Mouse (Mus musculus): ENCODE measurements around the gene Ank. TPM values are rescaled to one million over a fixed set of nuclear protein-coding genes. Genes with fewer than 3 reads are reported as not detected.

Gene Ank
- polyA plus RNA-seq, 1 experiment from 2014 or later, result 5.7 TPM

DNA sequence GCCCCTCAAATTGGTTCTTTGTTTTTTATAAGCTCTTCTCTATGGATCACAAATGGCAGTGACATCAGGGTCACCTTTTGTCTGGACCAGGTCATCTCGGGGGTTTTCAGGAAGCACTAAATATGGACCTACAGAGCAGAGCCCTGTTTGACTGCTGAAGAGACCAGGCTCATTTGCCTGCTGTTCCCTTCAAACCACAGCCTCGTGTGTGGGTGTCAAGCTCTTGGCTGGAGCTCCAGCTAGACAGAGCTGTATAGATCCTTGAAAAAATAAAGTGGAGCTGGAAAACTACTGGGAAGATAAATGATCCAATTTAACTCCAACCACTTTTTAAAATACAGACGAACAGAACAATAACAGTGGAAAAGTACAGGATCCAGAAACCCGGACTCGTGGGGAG lies 70.3 kb downstream of the Ank start:
- no peaks in the 10 kb centered on the region for H3K36me3 ChIP-seq (ENCODE audit: control insufficient read depth, insufficient read depth, low read length)
- H3K9me3 ChIP-seq (ENCODE audit: control insufficient read depth, low read length), result no peaks in the 10 kb centered on the region
- H3K27me3 ChIP-seq (ENCODE audit: control insufficient read depth, insufficient read depth, low read depth, low read length), result no peaks in the 10 kb centered on the region
- H3K4me2 ChIP-seq (ENCODE audit: low read depth, low read length), result no peak overlapping the region
- H3K4me3 ChIP-seq (ENCODE audit: low read length), result no peak overlapping the region
- ATAC-seq (ENCODE audit: low read depth), result no peak
- WGBS, result 33% methylated on average over 5 of the region's 5 CpGs
- peaks cover 17% of the 10 kb centered on the region for H3K4me1 ChIP-seq (replicated peaks; ENCODE audit: control insufficient read depth, insufficient read depth, low read length)
- no peak overlapping the region for H3K27ac ChIP-seq (ENCODE audit: low read length)
- no peak overlapping the region for H3K9ac ChIP-seq (ENCODE audit: low read length)

GRCm38 (mm10) chr15:27537519-27538223 lies 71.2 kb downstream of the Ank start:
- Histone ChIP-seq H3K9me3 (ENCODE audit: control insufficient read depth, low read length) (no peaks in the 10 kb centered on the region), H3K27ac (ENCODE audit: low read length) (no peak overlapping the region), H3K27me3 (ENCODE audit: control insufficient read depth, insufficient read depth, low read depth, low read length) (no peaks in the 10 kb centered on the region), H3K9ac (ENCODE audit: low read length) (no peak overlapping the region), H3K36me3 (ENCODE audit: control insufficient read depth, insufficient read depth, low read length) (no peaks in the 10 kb centered on the region), H3K4me3 (ENCODE audit: low read length) (no peak overlapping the region), H3K4me2 (ENCODE audit: low read depth, low read length) (no peak overlapping the region), H3K4me1 (replicated peaks; ENCODE audit: control insufficient read depth, insufficient read depth, low read length) (peaks cover 17% of the 10 kb centered on the region)
- ATAC-seq (ENCODE audit: low read depth), result peak; percentile 67
- 50% methylated on average over 4 of the region's 4 CpGs for WGBS

- H3K9me3 ChIP-seq (ENCODE audit: control insufficient read depth, low read length), result no peaks in the 10 kb centered on the region
- H3K4me1 ChIP-seq (replicated peaks; ENCODE audit: control insufficient read depth, insufficient read depth, low read length), result peaks cover 17% of the 10 kb centered on the region
- no peak for ATAC-seq (ENCODE audit: low read depth)
- no peaks in the 10 kb centered on the region for H3K27me3 ChIP-seq (ENCODE audit: control insufficient read depth, insufficient read depth, low read depth, low read length)
- no peak overlapping the region for H3K4me3 ChIP-seq (ENCODE audit: low read length)
- no peak overlapping the region for H3K4me2 ChIP-seq (ENCODE audit: low read depth, low read length)
- no peak overlapping the region for H3K27ac ChIP-seq (ENCODE audit: low read length)
- WGBS, result 86% methylated on average over 9 of the region's 9 CpGs
- no peak overlapping the region for H3K9ac ChIP-seq (ENCODE audit: low read length)
- no peaks in the 10 kb centered on the region for H3K36me3 ChIP-seq (ENCODE audit: control insufficient read depth, insufficient read depth, low read length)
These were observed 73.3 kb downstream of the Ank start for GRCm38 (mm10) chr15:27539745-27540144.

DNA sequence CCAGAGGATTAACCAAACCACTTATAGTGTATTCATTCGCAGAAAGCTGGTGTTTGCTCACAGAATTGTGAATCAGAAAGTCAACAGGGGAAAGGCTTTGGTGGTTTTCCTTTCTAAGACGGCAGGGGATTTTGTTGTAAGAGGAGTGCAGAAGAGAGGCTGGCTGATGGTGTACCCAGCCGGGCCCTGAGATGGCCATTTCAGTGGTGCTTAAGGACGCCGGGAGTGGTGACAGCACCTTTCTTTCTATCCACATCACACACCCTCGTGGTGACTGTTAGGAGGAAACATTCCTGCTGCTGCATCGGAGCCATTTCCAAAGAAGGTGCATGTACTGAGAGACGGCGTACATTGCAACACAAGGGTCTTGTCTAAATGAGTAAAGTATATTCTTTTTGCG lies 78.7 kb downstream of the Ank start:
- H3K27ac ChIP-seq (ENCODE audit: low read length), result peak overlapping the region; percentile 29; the same call in 1 of the 2 replicates
- ATAC-seq (ENCODE audit: low read depth), result peak; percentile 59; the same call in 1 of the 2 replicates
- 66% methylated on average over 10 of the region's 10 CpGs for WGBS
- peaks cover 11% of the 10 kb centered on the region for H3K4me1 ChIP-seq (replicated peaks; ENCODE audit: control insufficient read depth, insufficient read depth, low read length)
- H3K4me2 ChIP-seq (ENCODE audit: low read depth, low read length), result no peak overlapping the region
- H3K4me3 ChIP-seq (ENCODE audit: low read length), result no peak overlapping the region
- H3K36me3 ChIP-seq (ENCODE audit: control insufficient read depth, insufficient read depth, low read length), result no peaks in the 10 kb centered on the region
- no peaks in the 10 kb centered on the region for H3K27me3 ChIP-seq (ENCODE audit: control insufficient read depth, insufficient read depth, low read depth, low read length)
- H3K9ac ChIP-seq (ENCODE audit: low read length), result no peak overlapping the region
- no peaks in the 10 kb centered on the region for H3K9me3 ChIP-seq (ENCODE audit: control insufficient read depth, low read length)

DNA sequence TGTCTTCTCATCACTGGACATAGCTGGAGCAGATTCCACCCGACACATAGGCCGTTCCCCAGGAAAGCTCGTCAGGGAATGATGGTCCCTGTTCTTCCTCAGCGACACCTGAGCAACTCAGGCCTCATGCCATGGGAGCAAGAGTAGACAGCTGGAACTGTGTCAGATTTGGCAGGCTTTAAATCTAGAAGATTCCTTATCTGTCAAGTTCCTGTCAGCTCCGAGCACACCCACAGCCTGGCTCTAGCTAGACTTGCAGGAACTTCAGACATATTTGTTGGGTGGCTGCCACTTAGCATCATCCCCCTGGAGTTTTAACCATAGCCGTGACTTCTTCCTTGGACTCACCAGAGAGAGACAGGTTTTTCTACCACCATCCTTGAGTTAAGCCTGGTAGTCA lies 81.6 kb downstream of the Ank start:
- H3K4me1 ChIP-seq (replicated peaks; ENCODE audit: control insufficient read depth, insufficient read depth, low read length), result peaks cover 11% of the 10 kb centered on the region
- no peaks in the 10 kb centered on the region for H3K9me3 ChIP-seq (ENCODE audit: control insufficient read depth, low read length)
- no peak overlapping the region for H3K9ac ChIP-seq (ENCODE audit: low read length)
- no peak overlapping the region for H3K4me2 ChIP-seq (ENCODE audit: low read depth, low read length)
- H3K27me3 ChIP-seq (ENCODE audit: control insufficient read depth, insufficient read depth, low read depth, low read length), result no peaks in the 10 kb centered on the region
- no peaks in the 10 kb centered on the region for H3K36me3 ChIP-seq (ENCODE audit: control insufficient read depth, insufficient read depth, low read length)
- 67% methylated on average over 6 of the region's 6 CpGs for WGBS
- no peak overlapping the region for H3K4me3 ChIP-seq (ENCODE audit: low read length)
- no peak for ATAC-seq (ENCODE audit: low read depth)
- H3K27ac ChIP-seq (ENCODE audit: low read length), result no peak overlapping the region

GRCm38 (mm10) chr15:27549071-27549470 lies 82.6 kb downstream of the Ank start:
- 77% methylated on average over 10 of the region's 10 CpGs for WGBS

GRCm38 (mm10) chr15:27549878-27550277 lies 83.4 kb downstream of the Ank start:
- 26% methylated on average over 7 of the region's 7 CpGs for WGBS

More at GRCm38 (mm10) chr15:27549071-27549470, 82.6 kb downstream of the Ank start:
- Histone ChIP-seq H3K27ac (ENCODE audit: low read length) (no peak overlapping the region), H3K4me1 (replicated peaks; ENCODE audit: control insufficient read depth, insufficient read depth, low read length) (peaks cover 11% of the 10 kb centered on the region), H3K36me3 (ENCODE audit: control insufficient read depth, insufficient read depth, low read length) (no peaks in the 10 kb centered on the region), H3K27me3 (ENCODE audit: control insufficient read depth, insufficient read depth, low read depth, low read length) (no peaks in the 10 kb centered on the region), H3K9ac (ENCODE audit: low read length) (no peak overlapping the region), H3K4me3 (ENCODE audit: low read length) (no peak overlapping the region), H3K9me3 (ENCODE audit: control insufficient read depth, low read length) (no peaks in the 10 kb centered on the region), H3K4me2 (ENCODE audit: low read depth, low read length) (no peak overlapping the region)
- no peak for ATAC-seq (ENCODE audit: low read depth)

GRCm38 (mm10) chr15:27550358-27550992 lies 84.0 kb downstream of the Ank start:
- no peak overlapping the region for H3K4me2 ChIP-seq (ENCODE audit: low read depth, low read length)
- H3K4me1 ChIP-seq (replicated peaks; ENCODE audit: control insufficient read depth, insufficient read depth, low read length), result peaks cover 11% of the 10 kb centered on the region
- WGBS, result 44% methylated on average over 9 of the region's 9 CpGs
- no peaks in the 10 kb centered on the region for H3K36me3 ChIP-seq (ENCODE audit: control insufficient read depth, insufficient read depth, low read length)
- no peak overlapping the region for H3K27ac ChIP-seq (ENCODE audit: low read length)
- no peak for ATAC-seq (ENCODE audit: low read depth)
- H3K9ac ChIP-seq (ENCODE audit: low read length), result no peak overlapping the region
- no peaks in the 10 kb centered on the region for H3K9me3 ChIP-seq (ENCODE audit: control insufficient read depth, low read length)
- H3K27me3 ChIP-seq (ENCODE audit: control insufficient read depth, insufficient read depth, low read depth, low read length), result no peaks in the 10 kb centered on the region
- H3K4me3 ChIP-seq (ENCODE audit: low read length), result no peak overlapping the region

More at GRCm38 (mm10) chr15:27549878-27550277, 83.4 kb downstream of the Ank start:
- Histone ChIP-seq H3K4me1 (replicated peaks; ENCODE audit: control insufficient read depth, insufficient read depth, low read length) (peaks cover 11% of the 10 kb centered on the region), H3K9me3 (ENCODE audit: control insufficient read depth, low read length) (no peaks in the 10 kb centered on the region), H3K4me3 (ENCODE audit: low read length) (no peak overlapping the region), H3K9ac (ENCODE audit: low read length) (no peak overlapping the region), H3K27ac (ENCODE audit: low read length) (0 out of 2 replicates have a peak overlapping the region, but pooled peaks have one; percentile 22), H3K27me3 (ENCODE audit: control insufficient read depth, insufficient read depth, low read depth, low read length) (no peaks in the 10 kb centered on the region), H3K4me2 (ENCODE audit: low read depth, low read length) (no peak overlapping the region), H3K36me3 (ENCODE audit: control insufficient read depth, insufficient read depth, low read length) (no peaks in the 10 kb centered on the region)
- ATAC-seq (ENCODE audit: low read depth), result peak; percentile 62

GRCm38 (mm10) chr15:27551117-27552114 lies 84.9 kb downstream of the Ank start:
- H3K4me3 ChIP-seq (ENCODE audit: low read length), result no peak overlapping the region
- H3K4me1 ChIP-seq (replicated peaks; ENCODE audit: control insufficient read depth, insufficient read depth, low read length), result peaks cover 11% of the 10 kb centered on the region
- WGBS, result 86% methylated on average over 19 of the region's 19 CpGs
- no peak overlapping the region for H3K9ac ChIP-seq (ENCODE audit: low read length)
- H3K9me3 ChIP-seq (ENCODE audit: control insufficient read depth, low read length), result no peaks in the 10 kb centered on the region
- H3K36me3 ChIP-seq (ENCODE audit: control insufficient read depth, insufficient read depth, low read length), result no peaks in the 10 kb centered on the region
- H3K27me3 ChIP-seq (ENCODE audit: control insufficient read depth, insufficient read depth, low read depth, low read length), result no peaks in the 10 kb centered on the region
- no peak overlapping the region for H3K27ac ChIP-seq (ENCODE audit: low read length)
- no peak overlapping the region for H3K4me2 ChIP-seq (ENCODE audit: low read depth, low read length)
- no peak for ATAC-seq (ENCODE audit: low read depth)
